Mouse (Mus musculus): Measurements from ENCODE around the gene Ttc7b.

DNA sequence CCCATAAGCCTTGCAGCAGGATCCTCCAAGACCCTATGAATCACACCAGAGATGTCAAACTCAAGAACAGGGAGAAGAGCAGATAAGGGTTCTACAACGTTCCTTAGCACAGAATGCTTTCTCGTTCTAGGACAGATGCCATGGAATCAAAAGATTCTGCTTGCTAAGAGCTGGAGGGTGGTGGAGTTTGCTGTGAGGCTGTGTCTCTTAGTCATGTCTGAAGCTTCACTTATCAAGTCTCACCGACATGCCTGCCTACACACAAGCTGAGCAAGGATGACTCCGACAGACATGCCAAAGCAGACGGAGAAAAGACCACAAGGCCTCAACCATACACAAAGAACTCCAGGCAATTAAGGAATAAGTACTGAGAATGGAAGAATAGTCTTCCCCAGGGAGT, 27.4 kb downstream of the Ttc7b start:
- TF ChIP-seq CTCF (IDR thresholded peaks at IDR 0.05; ENCODE audit: control insufficient read depth, insufficient read depth, insufficient read length) (no peak), MYOG (IDR thresholded peaks at IDR 0.05; ENCODE audit: control insufficient read depth, extremely low read depth, insufficient read length) (no peak), MAX (IDR thresholded peaks at IDR 0.05) (no peak), USF1 (IDR thresholded peaks at IDR 0.05; ENCODE audit: low read depth) (no peak), MYOD1 (IDR thresholded peaks at IDR 0.05; ENCODE audit: control insufficient read depth, insufficient read length, low read depth) (no peak)

Data from C2C12 (cell line).